Mouse (Mus musculus) intestine, embryonic 16.5 days (tissue): Measurements from ENCODE around the gene Tuba1b. TPM values are rescaled to one million over a fixed set of nuclear protein-coding genes. Genes with fewer than 3 reads are reported as not detected.
A peak's percentile ranks its signal among the peaks of the same experiment; 100 is the strongest.
"Not testable (repeated sequence)": the region's sequence is repeated elsewhere in the genome, so short reads cannot be mapped to it uniquely, and the experiment has no call there.

Experiments used
- ATAC-seq: fragments of 200-750 bp; cut with Nextera tagmentation; 2 replicates; pipeline ENCODE4 v1.8.0; 2017; ENCODE audit warnings: moderate TSS enrichment, moderate library complexity
- H3K27ac ChIP-seq: fragments of 300-500 bp; sonication (generic); 2 replicates; pipeline ENCODE4 v1.5.1; 2014; ENCODE audit warnings: mild to moderate bottlenecking, low read length
- H3K27me3 ChIP-seq: fragments of 300-500 bp; sonication (generic); replicated peaks from 2 replicates; pipeline ENCODE4 v1.6.1; 2014; ENCODE audit warnings: low read length, control low read depth, mixed read lengths; ENCODE audit not compliant: control insufficient read depth, insufficient read depth
- H3K36me3 ChIP-seq: fragments of 300-500 bp; sonication (generic); 2 replicates; pipeline ENCODE4 v1.6.1; 2014; ENCODE audit warnings: low read length, control low read depth; ENCODE audit not compliant: control insufficient read depth, insufficient read depth
- H3K4me1 ChIP-seq: fragments of 300-500 bp; sonication (generic); 2 replicates; pipeline ENCODE4 v1.6.1; 2014; ENCODE audit warnings: low read length, control low read depth, mixed read lengths; ENCODE audit not compliant: control insufficient read depth, insufficient read depth
- H3K4me2 ChIP-seq: fragments of 300-500 bp; sonication (generic); 2 replicates; pipeline ENCODE4 v1.6.1; 2014; ENCODE audit warnings: low read depth, low read length, control low read depth
- H3K4me3 ChIP-seq: fragments of 300-500 bp; sonication (generic); 2 replicates; pipeline ENCODE4 v1.5.1; 2014; ENCODE audit warnings: mild to moderate bottlenecking, low read length
- H3K9ac ChIP-seq: fragments of 300-500 bp; sonication (generic); 2 replicates; pipeline ENCODE4 v1.6.1; 2014; ENCODE audit warnings: low read depth, low read length
- H3K9me3 ChIP-seq: fragments of 300-500 bp; sonication (generic); 2 replicates; pipeline ENCODE4 v1.6.1; 2016; ENCODE audit warnings: low read length, control low read depth; ENCODE audit not compliant: control insufficient read depth
- WGBS: fragments of 180-500 bp; shearing (Covaris S2); extraction: QIAGEN DNeasy Blood & Tissue Kit; methylation state at CpG from one replicate; pipeline ENCODE4 v1.1.7; 2014; 5-methylcytosine and 5-hydroxymethylcytosine counted together
- polyA plus RNA-seq: library from polyadenylated mRNA; unstranded; fragments of >200 nt; fragmentation: Nextera tagmentation; extraction: Ambion mirVana; gene quantifications from 2 replicates; pipeline ENCODE4 v1.2.1, GENCODE M21; 2015

Tuba1b gene
- polyA plus RNA-seq, 1 experiment from 2014 or later: 1,322 TPM

DNA sequence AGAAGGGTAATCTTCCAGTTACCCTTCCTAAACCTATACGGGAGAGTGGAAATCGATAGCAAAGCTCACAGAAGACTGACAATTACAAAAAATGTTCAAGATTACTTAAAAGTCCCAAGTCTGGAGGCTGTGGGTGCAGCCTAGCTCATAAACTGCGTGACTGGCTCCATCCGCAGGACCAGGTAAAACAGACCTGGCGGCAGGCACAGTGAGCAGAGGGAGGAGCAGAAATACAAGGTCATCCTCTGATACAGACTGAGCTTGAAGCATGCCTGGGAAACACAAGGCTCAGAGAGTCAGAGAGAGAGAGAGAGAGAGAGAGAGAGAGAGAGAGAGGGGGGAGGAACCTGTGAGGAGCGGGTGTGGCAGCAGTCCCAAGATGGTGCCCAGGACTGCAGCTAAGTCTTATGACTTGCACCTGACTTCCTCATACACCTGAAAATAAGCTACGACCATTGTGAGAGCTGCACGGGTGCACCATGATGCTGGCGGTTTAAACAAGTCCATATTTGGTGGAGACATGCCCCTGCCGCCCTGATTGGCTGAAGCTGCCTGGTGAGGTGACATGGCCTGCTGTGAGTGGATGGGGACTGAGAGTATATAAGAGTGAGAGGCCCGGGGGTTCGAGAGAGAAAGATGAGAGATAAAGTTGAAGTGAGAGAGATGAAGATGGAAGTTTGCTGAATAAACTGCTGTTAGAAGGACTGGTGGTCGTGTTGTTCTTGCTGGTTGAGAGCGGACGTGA lies 37.4 kb upstream of the Tuba1b start:
- 60% methylated on average over 15 of the region's 15 CpGs for WGBS
- not testable (repeated sequence) for H3K4me2 ChIP-seq, H3K4me3 ChIP-seq, H3K27me3 ChIP-seq, H3K9me3 ChIP-seq, H3K36me3 ChIP-seq, H3K27ac ChIP-seq, H3K9ac ChIP-seq
- H3K4me1 ChIP-seq: peaks cover 13% of the 10 kb centered on the region
- peak; percentile 51; the same call in 1 of the 2 replicates for ATAC-seq

DNA sequence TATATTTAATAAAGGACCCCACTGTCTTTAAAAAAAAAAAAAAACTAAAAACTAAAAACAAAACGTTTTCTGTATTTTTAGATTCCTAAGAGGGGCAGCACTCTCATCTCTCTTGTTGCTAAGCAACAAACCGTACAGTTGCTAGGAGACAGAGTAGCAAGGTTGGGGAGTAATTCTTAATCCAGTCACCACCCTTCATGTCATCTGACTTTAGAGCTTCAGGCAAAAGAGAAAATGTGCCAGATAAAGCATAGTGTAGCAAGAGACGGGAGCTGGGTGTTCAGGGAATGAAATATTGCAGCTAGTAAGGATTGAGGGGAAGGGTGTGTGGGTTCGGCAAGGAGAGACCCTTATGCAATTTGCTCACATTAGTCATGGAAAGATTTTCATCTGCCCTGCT lies 36.7 kb upstream of the Tuba1b start:
- Histone ChIP-seq H3K27me3 (no peaks in the 10 kb centered on the region), H3K4me3 (no peak overlapping the region), H3K4me2 (no peak overlapping the region), H3K9ac (no peak overlapping the region), H3K36me3 (no peaks in the 10 kb centered on the region), H3K4me1 (peaks cover 13% of the 10 kb centered on the region), H3K9me3 (no peaks in the 10 kb centered on the region), H3K27ac (no peak overlapping the region)
- whole genome bisulfite sequencing: 35% methylated on average over 4 of the region's 4 CpGs
- ATAC-seq: no peak

DNA sequence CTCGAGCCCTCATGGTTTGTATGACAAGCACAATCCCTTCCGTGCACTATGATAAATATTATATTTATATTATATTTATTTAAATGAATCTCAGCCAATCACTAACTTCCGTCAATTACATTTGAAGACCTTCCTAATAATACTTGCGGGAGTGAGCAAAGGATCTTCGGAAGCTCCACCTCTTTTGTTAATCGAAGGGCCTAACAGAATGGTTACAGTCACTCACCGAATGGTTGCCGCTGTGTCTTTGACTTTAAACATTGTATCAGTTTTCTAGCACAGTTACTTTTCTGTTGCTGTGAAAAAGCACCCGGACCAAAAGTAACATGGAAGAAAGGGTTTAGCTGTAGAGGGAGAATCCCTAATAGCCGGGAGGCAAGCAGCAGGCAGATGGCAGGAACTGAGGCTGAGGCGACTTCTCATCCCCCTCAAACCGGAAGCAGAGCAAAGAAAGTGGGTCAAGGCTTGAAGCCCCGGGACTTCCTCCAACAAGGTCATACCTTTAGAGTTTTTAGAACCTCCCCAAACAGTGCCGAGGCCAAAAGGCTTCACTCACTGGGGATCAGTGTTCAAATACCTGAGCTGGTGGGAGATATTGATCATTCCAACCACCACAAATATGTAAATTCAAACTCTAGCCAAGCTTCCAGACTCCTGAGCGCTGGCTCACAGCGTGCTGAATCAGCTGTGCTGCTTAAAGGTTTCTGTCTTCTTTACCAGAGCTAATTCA lies 35.2 kb upstream of the Tuba1b start:
- Histone ChIP-seq H3K4me2 (peak overlapping the region; percentile 18), H3K27me3 (no peaks in the 10 kb centered on the region), H3K4me1 (peaks cover 13% of the 10 kb centered on the region), H3K36me3 (no peaks in the 10 kb centered on the region), H3K27ac (peak overlapping the region; percentile 43), H3K4me3 (no peak overlapping the region), H3K9me3 (no peaks in the 10 kb centered on the region), H3K9ac (peak overlapping the region; percentile 30; the same call in 1 of the 2 replicates)
- WGBS: 27% methylated on average over 16 of the region's 16 CpGs
- peak; percentile 23; the same call in 1 of the 2 replicates for ATAC-seq

DNA sequence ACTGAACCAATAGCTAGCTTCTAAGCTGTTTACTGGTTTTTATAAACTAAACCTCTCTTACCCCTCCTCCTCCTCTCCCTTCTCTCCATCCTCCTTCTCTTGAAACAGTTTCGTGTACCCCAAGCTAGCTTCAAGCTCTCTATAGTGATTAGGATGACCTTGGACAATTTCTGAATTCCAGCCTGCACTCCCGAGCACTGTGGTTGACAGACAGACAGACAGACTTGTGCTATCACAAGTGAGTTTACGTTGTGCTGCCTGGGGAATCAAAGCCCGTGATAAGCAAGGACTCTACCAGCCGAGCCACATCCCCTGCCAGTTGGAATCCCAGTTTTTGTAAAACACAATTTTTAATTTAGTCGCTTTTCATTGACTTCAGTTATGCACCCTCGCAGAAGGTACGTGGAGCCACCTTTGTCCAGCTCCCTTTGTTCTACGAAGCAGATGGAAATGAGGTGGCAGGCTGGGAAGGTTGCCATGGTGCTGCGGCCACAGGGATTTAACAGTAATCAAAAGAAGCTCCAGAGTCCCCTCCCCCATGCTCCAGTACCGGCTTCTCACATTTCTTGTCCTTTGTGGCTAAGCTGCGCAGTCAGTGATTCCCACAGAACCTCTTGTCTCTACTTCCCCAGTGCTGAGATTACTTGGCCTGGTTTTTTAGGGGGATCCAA lies 34.5 kb upstream of the Tuba1b start:
- Histone ChIP-seq H3K9me3 (peaks cover 2% of the 10 kb centered on the region; the same call in 1 of the 2 replicates), H3K4me3 (no peak overlapping the region), H3K27me3 (no peaks in the 10 kb centered on the region), H3K9ac (no peak overlapping the region), H3K27ac (peak overlapping the region; percentile 43; the same call in 1 of the 2 replicates), H3K4me1 (peaks cover 13% of the 10 kb centered on the region), H3K36me3 (no peaks in the 10 kb centered on the region), H3K4me2 (no peak overlapping the region)
- peak; percentile 59; the same call in 1 of the 2 replicates for ATAC-seq
- 18% methylated on average over 12 of the region's 12 CpGs for WGBS

DNA sequence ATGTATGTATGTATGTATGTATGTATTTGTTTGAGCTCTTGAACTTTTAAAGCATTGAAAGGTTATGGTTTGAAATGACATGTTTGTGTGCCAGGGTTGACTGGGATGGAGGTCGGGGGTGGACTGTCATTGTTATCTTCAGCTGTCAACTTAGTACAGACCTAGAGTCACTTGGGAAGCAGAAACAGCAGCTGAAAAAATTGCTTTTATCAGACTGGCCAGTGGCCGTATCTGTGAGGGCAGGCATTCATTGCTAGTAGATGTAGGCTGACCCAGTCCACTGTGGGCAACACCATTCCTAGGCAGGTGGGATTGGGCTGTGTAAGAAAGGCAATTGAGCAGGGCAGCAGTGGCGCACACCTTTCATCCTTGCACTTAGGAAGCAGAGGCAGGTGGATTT lies 25.2 kb upstream of the Tuba1b start:
- peaks cover 3% of the 10 kb centered on the region; the same call in 1 of the 2 replicates for H3K9me3 ChIP-seq
- ATAC-seq: no peak
- 79% methylated on average over 3 of the region's 3 CpGs for WGBS
- no peak overlapping the region for H3K4me3 ChIP-seq
- no peak overlapping the region for H3K27ac ChIP-seq
- H3K27me3 ChIP-seq: no peaks in the 10 kb centered on the region
- no peaks in the 10 kb centered on the region for H3K4me1 ChIP-seq
- H3K4me2 ChIP-seq: no peak overlapping the region
- no peaks in the 10 kb centered on the region for H3K36me3 ChIP-seq
- no peak overlapping the region for H3K9ac ChIP-seq

DNA sequence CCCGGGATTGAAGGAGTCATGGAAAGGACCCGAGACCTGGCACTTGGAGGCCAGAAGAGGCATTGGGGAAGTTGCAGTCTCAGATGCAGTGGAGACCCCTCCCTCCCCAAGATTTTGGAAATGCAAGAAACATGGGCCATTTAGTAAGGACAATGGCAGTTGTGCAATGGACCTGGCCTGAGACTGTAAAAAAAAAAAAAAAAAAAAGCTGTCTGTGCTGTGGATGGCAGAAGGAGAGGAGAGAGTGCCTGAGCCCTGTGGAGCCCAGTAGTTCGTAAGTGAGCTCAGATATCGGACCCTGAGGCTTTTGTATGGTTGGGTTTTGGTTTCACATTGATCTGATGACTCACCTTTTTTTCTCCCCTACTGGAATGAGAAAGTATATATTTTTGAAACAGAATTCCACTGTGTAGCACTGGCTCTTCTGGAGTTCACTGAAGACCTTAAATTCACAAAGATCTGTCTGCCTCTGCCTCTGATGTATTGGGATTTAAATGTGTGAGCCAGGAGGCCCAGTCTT lies 24.6 kb upstream of the Tuba1b start:
- Histone ChIP-seq H3K9me3 (peaks cover 3% of the 10 kb centered on the region; the same call in 1 of the 2 replicates), H3K36me3 (no peaks in the 10 kb centered on the region), H3K4me2 (no peak overlapping the region), H3K9ac (no peak overlapping the region), H3K27me3 (no peaks in the 10 kb centered on the region), H3K27ac (no peak overlapping the region), H3K4me3 (no peak overlapping the region), H3K4me1 (no peaks in the 10 kb centered on the region)
- ATAC-seq: no peak
- 91% methylated on average over 4 of the region's 4 CpGs for WGBS

DNA sequence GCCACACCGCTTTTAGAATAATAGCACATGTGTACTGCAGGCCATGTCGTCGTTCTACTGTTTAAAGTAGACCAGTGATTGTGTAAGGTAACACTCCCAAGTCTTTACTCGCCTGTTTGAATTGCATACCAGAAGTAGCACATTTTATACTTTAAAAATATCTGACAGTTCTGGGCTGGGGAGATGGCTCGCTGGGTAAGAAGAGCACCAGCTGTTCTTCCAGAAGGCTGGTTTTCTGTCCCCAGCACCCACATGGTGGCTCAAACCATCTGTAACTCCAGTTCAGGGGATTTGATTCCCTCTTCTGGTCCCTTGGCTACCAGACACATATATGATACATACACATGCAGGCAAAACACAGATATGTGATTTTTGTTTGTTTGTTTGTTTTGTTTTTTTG lies 23.1 kb upstream of the Tuba1b start:
- 71% methylated on average over 5 of the region's 5 CpGs for WGBS
- Histone ChIP-seq H3K4me3 (no peak overlapping the region), H3K27ac (no peak overlapping the region), H3K9me3 (no peaks in the 10 kb centered on the region), H3K4me2 (no peak overlapping the region), H3K36me3 (no peaks in the 10 kb centered on the region), H3K9ac (no peak overlapping the region), H3K27me3 (no peaks in the 10 kb centered on the region), H3K4me1 (no peaks in the 10 kb centered on the region)
- ATAC-seq: no peak

DNA sequence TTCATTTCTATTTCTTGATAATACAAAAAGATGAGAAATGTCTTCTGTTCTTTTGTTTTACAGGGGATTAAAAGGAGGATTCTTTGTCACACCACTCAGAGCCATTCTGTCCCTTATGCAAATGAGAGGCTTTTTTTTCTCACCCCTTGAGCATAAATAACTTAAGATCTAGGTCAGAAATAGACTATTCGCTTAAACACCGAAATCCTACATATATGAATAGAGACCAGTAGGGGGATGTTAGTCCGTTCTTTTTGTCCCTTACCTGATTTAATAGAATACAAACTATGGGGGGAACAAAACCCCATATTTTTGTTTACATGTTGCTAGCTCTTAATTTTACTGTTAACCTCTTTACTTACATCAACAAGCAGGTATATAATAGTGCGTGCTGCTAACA lies 21.6 kb upstream of the Tuba1b start:
- H3K9ac ChIP-seq: no peak overlapping the region
- H3K27me3 ChIP-seq: no peaks in the 10 kb centered on the region
- WGBS: 89% methylated on average over 4 of the region's 4 CpGs
- H3K4me2 ChIP-seq: no peak overlapping the region
- ATAC-seq: no peak
- no peak overlapping the region for H3K4me3 ChIP-seq
- no peaks in the 10 kb centered on the region for H3K36me3 ChIP-seq
- H3K4me1 ChIP-seq: no peaks in the 10 kb centered on the region
- H3K9me3 ChIP-seq: no peaks in the 10 kb centered on the region
- no peak overlapping the region for H3K27ac ChIP-seq

DNA sequence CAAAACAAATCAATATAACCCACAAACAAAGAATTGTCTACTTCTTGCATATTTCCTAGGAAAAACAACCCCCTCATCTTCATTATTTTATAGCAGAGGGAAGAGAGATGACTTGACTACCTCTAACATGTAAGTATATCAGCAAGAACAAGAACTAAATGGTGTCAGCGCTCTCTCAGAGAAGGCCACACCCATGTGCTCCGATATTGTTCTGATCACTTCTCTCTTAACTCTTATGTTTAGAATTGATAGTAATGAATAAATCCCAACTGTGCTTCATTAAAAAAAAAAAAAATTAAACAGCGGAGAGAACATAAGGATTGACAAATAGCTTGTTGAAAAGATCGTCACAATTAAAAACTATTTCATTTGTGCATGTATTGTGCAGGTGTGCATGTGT lies 21.0 kb upstream of the Tuba1b start:
- H3K27me3 ChIP-seq: no peaks in the 10 kb centered on the region
- H3K27ac ChIP-seq: no peak overlapping the region
- no peak overlapping the region for H3K4me3 ChIP-seq
- no peak overlapping the region for H3K4me2 ChIP-seq
- 79% methylated on average over 4 of the region's 4 CpGs for WGBS
- H3K36me3 ChIP-seq: no peaks in the 10 kb centered on the region
- no peak overlapping the region for H3K9ac ChIP-seq
- no peaks in the 10 kb centered on the region for H3K9me3 ChIP-seq
- H3K4me1 ChIP-seq: no peaks in the 10 kb centered on the region
- ATAC-seq: no peak
